Mouse (Mus musculus) natural killer cell, adult 2 months (primary cell): ENCODE data around the gene Ythdf1.

Source experiments
- DNase-seq, 2 experiments: peaks; one replicate each; pipeline ENCODE4 v3.0.0; 2022; ENCODE audit warnings: low spot score in 2 of 2

Gene Ythdf1

GRCm38 (mm10) chr2:180879365-180880067 is 41.2 kb downstream of the Ythdf1 start:
- DNase-seq: no peak

GRCm38 (mm10) chr2:180870006-180870405 is 50.7 kb downstream of the Ythdf1 start:
- DNase-seq: no peak

- DNase-seq: no peak
Measured at GRCm38 (mm10) chr2:180861561-180861960, 59.2 kb downstream of the Ythdf1 start.

DNA sequence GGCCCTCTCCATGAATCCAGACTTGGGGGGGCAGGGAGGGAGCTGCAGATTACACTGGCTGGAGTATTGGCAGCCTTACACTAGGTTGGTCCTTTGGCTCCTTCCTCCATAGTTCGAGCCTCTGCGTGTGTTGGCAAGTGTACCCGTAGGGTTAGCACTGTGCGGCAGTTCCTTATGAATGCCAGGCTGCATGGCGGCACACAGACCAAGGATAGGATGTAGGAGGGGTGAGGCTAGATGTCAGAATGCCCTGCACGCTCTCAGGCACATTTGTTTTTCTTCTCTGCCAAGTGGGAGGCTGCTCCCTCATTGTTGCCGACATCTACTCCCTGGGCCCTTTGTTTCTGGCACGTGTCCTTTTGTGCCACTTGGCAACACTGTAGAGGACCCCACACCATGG is 63.6 kb downstream of the Ythdf1 start:
- no peak for DNase-seq

GRCm38 (mm10) chr2:180855005-180855544 is 65.7 kb downstream of the Ythdf1 start:
- no peak for DNase-seq
